24 mouse cellular contexts compared by ENCODE assay signal in genomic region chr15:40568701-40569100, GRCm38 (mm10).
DNase-seq lines count a peak whose midpoint lies in the region; ATAC-seq and TF ChIP-seq lines count a peak whose summit lies in the region.
"Had no signal": no experiment of that assay in that cellular context is flagged by ENCODE, and none has a peak within 500 bp of the region (broad histone marks: within the 10 kb centered on the region; RNA-seq: fewer than 3 reads in every experiment).

No protein-coding gene starts in this region.

- no peaks in the 10 kb centered on the region for H3K9me3 ChIP-seq in hindbrain, embryonic 14.5 days (ENCODE audit: control insufficient read depth, low read length)
- H3K9me3 ChIP-seq: embryonic facial prominence, embryonic 13.5 days; forebrain, embryonic 13.5 days; hindbrain, embryonic 15.5 days; midbrain, embryonic 10.5 days; neural tube, embryonic 13.5 days had no signal

- WGBS in hindbrain, embryonic 14.5 days: 97% methylated on average over 1 of the region's 1 CpGs

- no peak overlapping the region for H3K4me2 ChIP-seq in hindbrain, embryonic 14.5 days (replicated peaks)
- H3K4me2 ChIP-seq: embryonic facial prominence, embryonic 13.5 days; forebrain, embryonic 13.5 days; hindbrain, embryonic 15.5 days; neural tube, embryonic 13.5 days had no signal

- H3K27ac ChIP-seq in gastrocnemius, adult 2 months: no peak overlapping the region
- H3K27ac ChIP-seq in hindbrain, embryonic 14.5 days: no peak overlapping the region
- H3K27ac ChIP-seq: embryonic facial prominence, embryonic 13.5 days; forebrain, embryonic 13.5 days; hindbrain, embryonic 15.5 days; midbrain, embryonic 10.5 days; neural tube, embryonic 13.5 days had no signal

- H3K4me3 ChIP-seq in gastrocnemius, adult 2 months: no peak overlapping the region
- no peak overlapping the region for H3K4me3 ChIP-seq in hindbrain, embryonic 14.5 days (replicated peaks; ENCODE audit: low read length)
- H3K4me3 ChIP-seq: embryonic facial prominence, embryonic 13.5 days; erythroblast, embryonic 14.5 days; forebrain, embryonic 13.5 days; hindbrain, embryonic 15.5 days; midbrain, embryonic 10.5 days; myocyte; neural tube, embryonic 13.5 days had no signal

- ATAC-seq in hindbrain, embryonic 14.5 days (ENCODE audit: low FRiP score): no peak
- ATAC-seq: forebrain, embryonic 13.5 days; lung, postnatal 0 days; midbrain, embryonic 16.5 days; Patski had no signal

- H3K27me3 ChIP-seq in hindbrain, embryonic 14.5 days (ENCODE audit: control insufficient read depth, insufficient read depth, low read length): no peaks in the 10 kb centered on the region
- H3K27me3 ChIP-seq: embryonic facial prominence, embryonic 13.5 days; forebrain, embryonic 13.5 days; hindbrain, embryonic 15.5 days; neural tube, embryonic 13.5 days had no signal

- H3K9ac ChIP-seq in hindbrain, embryonic 14.5 days: no peak overlapping the region
- H3K9ac ChIP-seq: embryonic facial prominence, embryonic 13.5 days; forebrain, embryonic 13.5 days; hindbrain, embryonic 15.5 days; neural tube, embryonic 13.5 days had no signal

- no peaks in the 10 kb centered on the region for H3K4me1 ChIP-seq in hindbrain, embryonic 14.5 days (replicated peaks; ENCODE audit: control insufficient read depth, insufficient read depth, low read length)
- H3K4me1 ChIP-seq: embryonic facial prominence, embryonic 13.5 days; forebrain, embryonic 13.5 days; midbrain, embryonic 10.5 days had no signal

- intact Hi-C loops in gastrocnemius, adult 2 months (cut with DNase I): no loop called here

- DNase-seq in gastrocnemius, adult 2 months: peak; percentile 29
- DNase-seq in gastrocnemius, postnatal 10 days: no peak
- peak; percentile 61 to 70 for DNase-seq in cerebellum, adult 18-20 months
- DNase-seq in cerebellum, postnatal 14 days: peak; percentile 66 to 80
- no peak for DNase-seq in lung, adult 18-20 months
- no peak for DNase-seq in hindbrain, embryonic 14.5 days (ENCODE audit: low spot score)
- no peak for DNase-seq in urinary bladder, postnatal 14 days (ENCODE audit: low spot score)
- DNase-seq: adrenal gland, adult 2 months; embryo, embryonic 11 days; kidney, adult 2 months; kidney, postnatal 10 days; right cerebral cortex, postnatal 4 days; thymus, adult 18-20 months; thymus, postnatal 4 days had no signal

- H3K36me3 ChIP-seq in hindbrain, embryonic 14.5 days (replicated peaks; ENCODE audit: control insufficient read depth, insufficient read depth): no peaks in the 10 kb centered on the region
- H3K36me3 ChIP-seq: embryonic facial prominence, embryonic 13.5 days; hindbrain, embryonic 15.5 days; midbrain, embryonic 10.5 days; neural tube, embryonic 13.5 days had no signal

- no peak for TF ChIP-seq CTCF in gastrocnemius, adult 2 months (IDR thresholded peaks at IDR 0.05)

Comparison
In these comparisons a context has a peak if more than half of its experiments do, and no peak if none do; other contexts are left out.
1. DNase-seq: peak in gastrocnemius, adult 2 months (single experiment), cerebellum, adult 18-20 months (2 of 2) and cerebellum, postnatal 14 days (2 of 2); none in gastrocnemius, postnatal 10 days (single experiment), lung, adult 18-20 months (0 of 2), hindbrain, embryonic 14.5 days (single experiment) and urinary bladder, postnatal 14 days (single experiment).